Mouse (Mus musculus): ENCODE results near the gene Spry1.

GRCm38 (mm10) chr3:37632751-37633150, 7.0 kb upstream of the Spry1 start:
- no peak for TF ChIP-seq ZC3H11A (IDR thresholded peaks at IDR 0.05; ENCODE audit: low read depth, low read length)
- TF ChIP-seq ELF1 (IDR thresholded peaks at IDR 0.05; ENCODE audit: low read depth, low read length): no peak
- TF ChIP-seq MAZ (IDR thresholded peaks at IDR 0.05; ENCODE audit: low read depth, low read length): no peak
- no peak for TF ChIP-seq TBP (conservative IDR thresholded peaks at IDR 0.05; ENCODE audit: low read depth, low read length)

Measured in CH12.LX (cell line).